Mouse (Mus musculus) thymus, postnatal 14 days (tissue): ENCODE data around the gene Doc2a.

Experiments
- DNase-seq: peaks from one replicate; pipeline ENCODE4 v3.0.0; 2021

Doc2a gene

GRCm38 (mm10) chr7:126823940-126824339 lies 23.3 kb upstream of the Doc2a start:
- no peak for DNase-seq

DNA sequence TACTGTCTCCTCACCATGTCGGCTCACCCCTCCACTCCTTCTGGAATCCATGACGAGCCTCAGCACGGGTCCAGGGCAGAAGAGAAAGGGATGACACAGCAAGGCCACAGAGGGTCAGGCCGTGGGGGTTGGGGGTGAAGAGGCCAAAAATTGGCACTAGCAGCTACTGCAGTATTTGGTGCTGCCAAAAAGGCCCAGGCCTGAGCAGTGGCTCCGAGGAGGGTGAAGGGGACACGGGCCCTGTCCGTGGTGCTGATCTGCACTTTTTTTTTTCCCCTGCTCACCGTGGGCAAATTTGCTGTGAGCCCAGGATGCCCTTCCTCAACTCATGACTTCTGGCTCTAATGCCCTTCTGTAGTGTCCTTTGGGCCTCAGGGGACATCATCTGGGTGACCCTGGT lies 21.8 kb upstream of the Doc2a start:
- peak; percentile 39 for DNase-seq

DNA sequence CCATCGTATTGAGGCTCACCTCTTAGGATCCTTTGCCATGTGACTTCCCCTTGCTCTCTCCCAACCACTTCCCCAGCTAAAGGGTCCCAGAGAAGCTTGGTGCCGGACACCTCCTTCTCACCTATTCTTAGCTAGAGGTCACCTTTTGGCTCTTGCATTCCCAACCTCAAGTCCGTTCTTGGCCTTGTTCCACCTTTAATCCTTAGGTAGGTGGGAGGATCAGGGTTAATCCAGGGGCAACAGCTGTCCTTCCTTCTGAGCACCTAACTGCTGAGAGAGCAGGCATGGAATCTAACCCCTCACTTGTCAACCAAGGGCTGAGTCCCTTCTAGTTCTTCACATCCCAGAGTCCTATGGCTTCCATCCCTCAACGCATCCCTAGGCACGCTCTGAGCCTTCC lies 21.3 kb upstream of the Doc2a start:
- DNase-seq = no peak

DNA sequence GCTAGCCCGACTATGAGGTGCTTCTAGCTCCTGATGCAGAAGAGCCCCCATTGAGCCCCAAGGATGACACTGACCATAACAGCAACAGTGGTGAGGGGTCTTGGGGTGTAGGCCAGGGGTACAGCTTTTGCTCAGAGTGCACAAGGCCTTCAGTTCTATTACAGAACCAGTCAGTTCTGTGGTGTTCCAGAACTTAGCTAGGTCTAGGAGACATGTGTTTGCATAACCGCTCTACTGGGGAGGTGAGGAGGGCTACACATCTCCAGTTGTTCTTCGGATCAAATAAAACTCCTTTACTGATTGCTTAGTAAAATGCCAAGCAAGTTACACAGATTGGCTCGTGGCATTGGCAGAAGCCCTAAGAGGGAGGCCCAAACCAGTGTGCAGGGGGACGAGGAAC lies 15.7 kb upstream of the Doc2a start, which contains the start of gene 4930451I11Rik:
4930451I11Rik (minus strand) TSS at position 101 of the 400 bp plus-strand sequence.
- DNase-seq = no peak

GRCm38 (mm10) chr7:126832036-126832598 lies 15.1 kb upstream of the Doc2a start:
- DNase-seq = peak; percentile 87

DNA sequence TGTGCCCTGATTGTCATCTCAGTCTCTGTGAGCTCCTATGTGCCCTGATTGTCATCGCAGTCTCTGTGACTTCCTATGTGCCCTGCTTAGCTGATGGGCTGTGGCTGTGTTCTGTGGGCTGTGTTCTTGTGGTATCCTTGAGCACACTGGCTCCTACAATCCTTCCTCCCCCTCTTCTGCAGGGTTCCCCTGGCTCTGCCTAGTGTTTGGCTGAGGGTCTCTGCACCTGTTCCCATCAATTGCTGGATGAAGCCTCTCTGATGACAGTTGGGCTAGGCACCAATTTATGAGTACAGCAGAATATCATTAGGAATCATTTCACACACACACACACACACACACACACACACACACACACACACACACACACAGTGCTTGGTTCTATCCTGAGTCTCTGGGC lies 13.9 kb upstream of the Doc2a start:
- DNase-seq = no peak

DNA sequence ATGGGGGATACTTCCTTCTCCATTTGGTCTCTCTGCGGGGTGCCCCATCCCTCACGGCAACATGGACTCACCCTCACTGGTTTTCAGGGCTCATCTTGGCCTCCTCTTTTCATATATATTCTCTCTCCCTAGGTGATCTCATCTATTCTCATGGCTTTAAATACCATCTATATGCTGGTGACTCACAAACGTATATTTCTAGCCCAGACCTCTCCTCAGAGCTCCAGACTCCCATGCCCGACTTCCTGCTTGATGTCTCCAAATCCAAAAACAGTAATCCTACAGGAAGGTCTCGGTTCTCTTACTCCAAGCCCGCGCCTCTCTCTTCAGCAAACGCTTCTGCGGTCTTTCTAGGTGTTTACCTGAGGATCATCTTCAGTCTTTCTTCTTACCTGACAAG lies 3.9 kb upstream of the Doc2a start:
- DNase-seq = no peak

GRCm38 (mm10) chr7:126845516-126845915 lies 1.7 kb upstream of the Doc2a start:
- DNase-seq = no peak

- DNase-seq = no peak
Observed at GRCm38 (mm10) chr7:126847421-126848398, 494 bp downstream of the Doc2a start.

GRCm38 (mm10) chr7:126848794-126849193 lies 1.6 kb downstream of the Doc2a start:
- DNase-seq = no peak

DNA sequence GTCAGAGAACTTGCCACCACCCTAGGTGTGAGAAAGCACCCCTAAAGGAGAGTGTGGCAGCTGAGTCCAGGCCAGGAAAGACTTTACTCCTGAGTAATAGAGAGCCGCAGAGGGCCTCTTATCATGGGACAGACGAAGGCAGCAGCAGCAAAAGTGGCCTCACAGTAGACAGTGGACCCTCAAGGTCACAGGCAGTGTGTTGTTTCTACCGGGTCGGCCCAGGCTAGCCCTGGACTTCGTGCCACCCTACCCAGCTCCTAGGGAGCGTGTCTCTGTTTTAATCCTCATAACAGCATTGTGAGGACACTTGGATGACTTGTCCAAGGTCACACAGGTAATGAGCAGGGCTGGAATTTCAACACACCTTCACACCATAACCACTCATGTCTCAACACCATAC lies 2.9 kb downstream of the Doc2a start:
- DNase-seq = no peak

DNA sequence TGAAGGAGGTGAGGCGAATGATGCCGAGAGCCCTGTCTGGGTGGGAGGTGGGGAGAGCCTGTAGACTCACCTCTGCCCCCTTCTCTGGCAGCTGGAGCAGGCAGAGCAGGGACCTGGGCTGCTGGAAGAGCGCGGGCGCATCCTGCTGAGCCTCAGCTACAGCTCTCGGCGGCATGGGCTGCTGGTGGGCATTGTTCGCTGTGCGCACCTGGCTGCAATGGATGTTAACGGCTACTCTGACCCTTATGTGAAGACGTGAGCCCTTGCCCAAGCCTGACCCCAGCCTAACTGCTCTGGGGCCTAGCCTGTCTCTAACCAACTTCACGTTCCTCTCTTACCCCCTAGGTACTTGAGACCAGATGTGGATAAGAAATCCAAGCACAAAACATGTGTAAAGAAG lies 4.0 kb downstream of the Doc2a start:
- DNase-seq = no peak

DNA sequence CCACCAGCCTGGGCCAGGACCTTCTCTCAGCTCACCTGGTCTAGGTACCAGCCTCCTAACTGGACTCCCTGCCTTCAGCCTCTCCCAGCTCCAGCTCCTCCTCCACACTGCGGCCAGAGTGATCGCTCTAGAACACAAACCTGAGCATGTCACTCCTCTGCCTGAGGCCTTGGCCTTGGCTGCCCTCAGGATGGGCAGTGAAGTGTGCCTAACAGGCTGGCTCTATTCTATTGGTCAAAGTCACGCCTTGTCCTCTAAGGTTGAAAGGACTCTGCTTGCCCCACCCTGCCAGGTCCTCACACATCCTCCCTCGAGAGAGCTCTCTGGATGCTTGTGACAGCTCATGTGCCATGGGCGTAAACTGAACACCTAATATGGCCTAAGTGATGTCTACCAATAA lies 6.2 kb downstream of the Doc2a start:
- no peak for DNase-seq

GRCm38 (mm10) chr7:126855641-126856040 lies 8.4 kb downstream of the Doc2a start:
- no peak for DNase-seq

DNA sequence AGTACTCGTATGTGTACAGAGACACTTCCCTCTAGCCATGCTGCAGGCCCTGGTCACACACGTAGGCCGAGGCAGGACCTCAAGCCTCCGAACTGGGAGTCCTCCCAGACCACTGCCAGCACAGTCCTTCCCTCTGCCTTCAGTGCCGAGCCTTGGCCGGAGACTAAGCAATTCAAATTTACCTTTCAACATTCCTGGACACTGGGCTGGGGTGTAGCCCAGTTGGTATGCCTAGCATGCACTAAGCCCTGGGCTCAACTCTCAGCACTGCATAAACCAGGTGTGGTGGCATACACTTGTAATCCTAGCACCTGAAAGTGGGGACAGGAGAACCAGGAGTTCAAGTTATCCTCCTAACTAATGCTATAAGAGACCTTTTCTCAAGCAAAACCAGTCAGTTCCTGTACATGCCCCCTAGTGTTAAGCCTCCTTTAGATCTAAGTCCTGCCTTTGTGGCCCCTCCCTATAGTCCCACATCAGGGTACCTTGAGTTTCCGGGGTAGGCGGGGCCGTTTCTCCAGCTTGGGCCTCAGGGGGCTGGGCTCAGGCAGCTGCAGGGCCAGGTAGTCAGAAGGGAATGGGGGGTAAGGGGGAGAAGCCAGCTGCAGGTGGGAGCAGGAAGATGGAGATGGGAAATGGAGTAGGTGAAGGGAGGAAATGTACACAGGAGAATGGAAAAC lies 9.7 kb downstream of the Doc2a start:
- DNase-seq = peak; percentile 80

DNA sequence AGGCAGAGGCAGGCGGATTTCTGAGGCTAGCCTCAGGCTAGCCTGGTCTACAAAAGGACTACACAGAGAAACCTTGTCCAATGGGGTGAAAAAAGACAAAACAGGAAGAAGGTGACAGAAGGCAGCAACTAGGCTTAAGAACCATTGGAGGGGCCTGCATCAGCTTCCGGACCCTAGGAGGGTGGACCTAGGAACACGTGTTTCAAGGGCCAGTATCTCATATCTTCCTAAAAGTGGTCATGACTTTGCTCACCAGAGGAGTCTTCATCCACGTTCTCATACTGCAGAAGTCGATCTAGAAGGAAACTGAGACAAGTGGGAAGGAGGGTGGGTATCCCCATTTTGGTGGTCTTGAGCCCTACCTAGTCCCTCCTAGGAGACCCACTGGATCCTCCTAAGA lies 13.8 kb downstream of the Doc2a start:
- no peak for DNase-seq

DNA sequence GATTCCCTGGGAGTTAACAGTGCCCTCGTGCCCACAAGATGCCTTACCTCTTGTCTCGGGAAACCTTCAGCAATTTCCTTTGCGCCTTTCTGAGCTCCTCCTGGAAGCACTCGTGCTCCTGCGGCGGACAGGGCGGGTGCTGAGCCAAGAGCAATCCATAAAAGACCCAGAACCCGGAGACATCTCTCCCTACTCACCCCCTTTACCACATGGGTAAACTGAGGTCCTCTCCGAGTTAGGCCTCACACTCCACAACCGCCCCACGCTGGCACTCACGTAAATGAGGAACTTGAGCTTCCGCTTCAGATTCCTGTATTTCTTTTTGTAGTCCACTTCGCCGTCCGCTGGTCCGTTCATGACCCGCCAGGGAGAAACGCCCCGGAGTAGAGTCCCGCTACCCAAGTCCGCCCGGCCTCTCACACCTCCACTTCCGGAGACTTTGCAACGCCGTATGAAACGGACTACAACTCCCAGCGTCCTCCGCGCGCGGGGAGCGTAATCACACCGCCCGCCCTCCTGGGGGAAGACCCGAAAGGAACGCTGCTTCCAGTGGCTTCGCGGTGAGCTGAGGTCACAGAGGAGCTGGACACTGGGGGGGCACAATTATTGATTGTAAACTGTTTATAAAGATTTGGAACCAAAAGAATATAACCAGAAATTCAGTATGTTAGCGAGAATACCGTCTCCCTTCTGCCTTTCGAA lies 14.4 kb downstream of the Doc2a start, which contains the start of gene Hirip3:
Hirip3 (plus strand) TSS at position 544 of the 702 bp plus-strand sequence.
- peak; percentile 95 for DNase-seq

GRCm38 (mm10) chr7:126862147-126862784 lies 15.1 kb downstream of the Doc2a start, which contains the start of gene Ino80e:
Gene Ino80e (minus strand): TSS chr7:126862377.
- peak; percentile 93 for DNase-seq

DNA sequence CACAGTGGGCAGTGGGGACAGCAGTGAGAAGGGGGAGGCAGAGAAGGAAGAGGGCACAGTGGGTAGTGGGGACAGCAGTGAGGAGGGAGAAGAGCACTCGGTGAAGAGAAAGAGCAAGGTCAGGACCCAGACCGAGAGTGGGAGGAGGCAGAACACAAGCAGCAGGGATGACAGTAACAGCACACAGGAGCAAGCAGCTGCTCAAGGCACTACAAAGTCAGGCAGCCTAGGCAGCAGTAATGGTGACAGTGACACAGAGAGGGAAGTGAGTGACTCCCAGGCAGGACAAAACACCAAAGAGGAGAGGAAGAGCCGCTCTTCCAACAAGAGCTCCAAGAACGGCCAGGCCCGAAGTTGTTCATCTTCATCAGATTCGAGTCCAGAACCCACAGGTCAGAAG lies 16.6 kb downstream of the Doc2a start:
- no peak for DNase-seq

GRCm38 (mm10) chr7:126867534-126867933 lies 20.3 kb downstream of the Doc2a start:
- DNase-seq = no peak

DNA sequence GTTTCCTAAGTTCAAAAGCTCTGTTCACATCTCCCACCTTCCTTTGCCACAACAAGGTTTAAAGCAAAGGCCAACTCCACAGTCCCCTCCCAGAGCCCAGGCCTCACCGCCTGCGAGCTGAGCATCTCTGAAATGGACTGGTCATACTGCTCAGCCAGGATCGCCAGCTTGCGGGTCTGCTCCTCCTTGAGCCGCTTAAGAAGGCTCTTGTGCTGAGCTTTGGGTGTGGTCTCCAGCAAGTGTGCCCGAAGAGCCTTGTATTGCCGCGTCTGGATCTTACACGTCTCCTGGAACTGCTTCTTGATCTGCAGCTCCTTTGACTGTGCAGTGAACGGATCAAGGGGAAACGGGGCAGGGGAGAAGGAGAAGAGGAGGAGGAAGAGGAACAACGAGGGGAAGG lies 20.8 kb downstream of the Doc2a start:
- no peak for DNase-seq

- no peak for DNase-seq
Observed at GRCm38 (mm10) chr7:126869780-126870519, 22.7 kb downstream of the Doc2a start.
